Mouse (Mus musculus): ENCODE data around the gene Col5a3.

GRCm38 (mm10) chr9:20726859-20727600 lies 87.8 kb downstream of the Col5a3 start:
- TF ChIP-seq CTCF (IDR thresholded peaks at IDR 0.05; ENCODE audit: extremely low read depth, insufficient read depth, insufficient read length, insufficient replicate concordance) (no peak), POLR2A (IDR thresholded peaks at IDR 0.05; ENCODE audit: low read depth, low read length) (no peak)
